Mouse (Mus musculus) myocyte (in vitro differentiated cells): ENCODE measurements around the gene Map7d1.

Experiments used
- CEBPB ChIP-seq: IDR thresholded peaks from 2 replicates; pipeline ENCODE4 v1.6.1; 2011; ENCODE audit warnings: mild to moderate bottlenecking, moderate library complexity; ENCODE audit not compliant: poor library complexity, insufficient read depth, severe bottlenecking
- MAX ChIP-seq: IDR thresholded peaks from one replicate; pipeline ENCODE4 v1.6.1; 2011; ENCODE audit warnings: low read depth, mild to moderate bottlenecking, control low read depth
- MYOD1 ChIP-seq, 3 experiments: IDR thresholded peaks; one replicate each; pipeline ENCODE4 v1.6.1; 2011; ENCODE audit warnings: control low read depth in 2 of 3, low read depth in 2 of 3, mild to moderate bottlenecking in 2 of 3, moderate library complexity in 1 of 3; ENCODE audit not compliant: insufficient read length in 2 of 3, control insufficient read depth in 1 of 3
- MYOG ChIP-seq, 3 experiments: IDR thresholded peaks; one replicate each; pipeline ENCODE4 v1.6.1; 2011; ENCODE audit warnings: control low read depth in 2 of 3, low read depth in 2 of 3, mild to moderate bottlenecking in 2 of 3; ENCODE audit not compliant: insufficient read length in 2 of 3, control insufficient read depth in 1 of 3, insufficient read depth in 1 of 3
- POLR2A ChIP-seq: IDR thresholded peaks from one replicate; pipeline ENCODE4 v1.6.1; 2011; ENCODE audit warnings: low read depth, mild to moderate bottlenecking, control low read depth, moderate library complexity; ENCODE audit not compliant: insufficient read length
- POLR2AphosphoS2 ChIP-seq: IDR thresholded peaks from one replicate; pipeline ENCODE4 v1.6.1; 2011; ENCODE audit warnings: low read depth, control low read depth; ENCODE audit not compliant: insufficient read length
- USF1 ChIP-seq: IDR thresholded peaks from one replicate; pipeline ENCODE4 v1.6.1; 2011; ENCODE audit warnings: low read depth, mild to moderate bottlenecking, control low read depth, moderate library complexity

DNA sequence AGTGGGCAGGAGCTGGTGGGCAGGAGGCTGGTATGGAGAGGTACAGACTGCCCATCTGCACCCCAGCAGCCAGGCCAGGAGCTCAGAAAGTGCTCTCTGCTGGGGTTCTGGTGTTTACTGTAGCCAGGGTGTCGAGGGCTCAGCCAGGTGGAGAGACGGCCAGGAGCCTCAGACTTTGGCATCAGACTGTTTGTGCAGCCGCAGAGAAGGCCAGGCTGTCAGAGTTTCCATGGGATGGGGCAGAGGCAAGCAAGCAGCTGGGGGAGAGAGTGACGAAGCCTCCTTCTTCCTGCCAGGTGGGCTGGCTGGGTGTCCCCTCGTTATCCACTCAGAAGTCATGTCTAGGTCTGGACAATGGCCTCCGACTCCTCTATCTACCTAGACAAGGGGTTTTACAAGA, 39.0 kb upstream of the Map7d1 start:
- TF ChIP-seq MYOD1 (IDR thresholded peaks at IDR 0.05; ENCODE audit: control insufficient read depth in 1 of 3, insufficient read length in 2 of 3, low read depth in 2 of 3) (no peak), POLR2A (no peak), POLR2AphosphoS2 (no peak), CEBPB (no peak), MYOG (IDR thresholded peaks at IDR 0.05; ENCODE audit: control insufficient read depth in 1 of 3, insufficient read depth in 1 of 3, insufficient read length in 2 of 3, low read depth in 2 of 3) (no peak), MAX (no peak), USF1 (no peak)
